Mouse (Mus musculus) heart, adult 8-10 months (tissue): ENCODE data around the gene Fermt3. TPM values are rescaled to one million over a fixed set of nuclear protein-coding genes. Genes with fewer than 3 reads are reported as not detected.
"Not testable (repeated sequence)": the region's sequence is repeated elsewhere in the genome, so short reads cannot be mapped to it uniquely, and the experiment has no call there.

Source experiments
- DNase-seq: peaks from one replicate; pipeline ENCODE4 v3.0.0; 2022; ENCODE audit warnings: low spot score
- total RNA-seq, 4 experiments: library from RNA; stranded (reverse); gene quantifications; 2 replicates each; pipeline ENCODE4 v1.2.4; 2022

Gene Fermt3
- 1 to 10 TPM; 3.3 to 9.6 (median 4.4) TPM for total RNA-seq

GRCm38 (mm10) chr19:7019191-7019590 lies at the start of gene Fermt3:
Gene Fermt3 (minus strand): TSS chr19:7019469.
- DNase-seq: peak; percentile 54

- peak; percentile 70 for DNase-seq
Measured at GRCm38 (mm10) chr19:7068136-7068535, 48.9 kb upstream of the Fermt3 start.

- DNase-seq: no peak
Measured at GRCm38 (mm10) chr19:7067344-7068050, 48.2 kb upstream of the Fermt3 start.

GRCm38 (mm10) chr19:7066828-7067342 lies 47.6 kb upstream of the Fermt3 start:
- DNase-seq: no peak

GRCm38 (mm10) chr19:7066034-7066827 lies 47.0 kb upstream of the Fermt3 start:
- no peak for DNase-seq

- peak; percentile 78 for DNase-seq
Measured at GRCm38 (mm10) chr19:7064571-7064970, 45.3 kb upstream of the Fermt3 start.

GRCm38 (mm10) chr19:7062916-7063315 lies 43.6 kb upstream of the Fermt3 start:
- DNase-seq: no peak

GRCm38 (mm10) chr19:7062110-7062509 lies 42.8 kb upstream of the Fermt3 start:
- DNase-seq: no peak

GRCm38 (mm10) chr19:7058541-7058940 lies 39.3 kb upstream of the Fermt3 start:
- DNase-seq: no peak

- peak; percentile 91 for DNase-seq
Measured at GRCm38 (mm10) chr19:7057722-7058207, 38.5 kb upstream of the Fermt3 start.

GRCm38 (mm10) chr19:7057126-7057721 lies 38.0 kb upstream of the Fermt3 start:
- no peak for DNase-seq

GRCm38 (mm10) chr19:7056248-7057087 lies 37.2 kb upstream of the Fermt3 start, which contains the start of gene Macrod1:
Gene Macrod1 (plus strand): TSS chr19:7056810.
- DNase-seq: peak; percentile 75

- no peak for DNase-seq
Measured at GRCm38 (mm10) chr19:7055173-7055572, 35.9 kb upstream of the Fermt3 start.

GRCm38 (mm10) chr19:7054772-7055171 lies 35.5 kb upstream of the Fermt3 start:
- DNase-seq: no peak

- DNase-seq: not testable (repeated sequence)
Measured at GRCm38 (mm10) chr19:7053382-7053781, 34.1 kb upstream of the Fermt3 start.

GRCm38 (mm10) chr19:7044706-7045105 lies 25.4 kb upstream of the Fermt3 start:
- no peak for DNase-seq

GRCm38 (mm10) chr19:7044279-7044678 lies 25.0 kb upstream of the Fermt3 start:
- no peak for DNase-seq

GRCm38 (mm10) chr19:7041171-7041570 lies 21.9 kb upstream of the Fermt3 start:
- no peak for DNase-seq

- DNase-seq: no peak
Measured at GRCm38 (mm10) chr19:7040637-7041130, 21.4 kb upstream of the Fermt3 start.

- DNase-seq: peak; percentile 100
Measured at GRCm38 (mm10) chr19:7039841-7040636, 20.8 kb upstream of the Fermt3 start, which contains the start of gene Stip1. Gene Stip1 (minus strand): TSS chr19:7039967.
